Comparison of ENCODE assay signal across 15 mouse cellular contexts in the genomic region with DNA sequence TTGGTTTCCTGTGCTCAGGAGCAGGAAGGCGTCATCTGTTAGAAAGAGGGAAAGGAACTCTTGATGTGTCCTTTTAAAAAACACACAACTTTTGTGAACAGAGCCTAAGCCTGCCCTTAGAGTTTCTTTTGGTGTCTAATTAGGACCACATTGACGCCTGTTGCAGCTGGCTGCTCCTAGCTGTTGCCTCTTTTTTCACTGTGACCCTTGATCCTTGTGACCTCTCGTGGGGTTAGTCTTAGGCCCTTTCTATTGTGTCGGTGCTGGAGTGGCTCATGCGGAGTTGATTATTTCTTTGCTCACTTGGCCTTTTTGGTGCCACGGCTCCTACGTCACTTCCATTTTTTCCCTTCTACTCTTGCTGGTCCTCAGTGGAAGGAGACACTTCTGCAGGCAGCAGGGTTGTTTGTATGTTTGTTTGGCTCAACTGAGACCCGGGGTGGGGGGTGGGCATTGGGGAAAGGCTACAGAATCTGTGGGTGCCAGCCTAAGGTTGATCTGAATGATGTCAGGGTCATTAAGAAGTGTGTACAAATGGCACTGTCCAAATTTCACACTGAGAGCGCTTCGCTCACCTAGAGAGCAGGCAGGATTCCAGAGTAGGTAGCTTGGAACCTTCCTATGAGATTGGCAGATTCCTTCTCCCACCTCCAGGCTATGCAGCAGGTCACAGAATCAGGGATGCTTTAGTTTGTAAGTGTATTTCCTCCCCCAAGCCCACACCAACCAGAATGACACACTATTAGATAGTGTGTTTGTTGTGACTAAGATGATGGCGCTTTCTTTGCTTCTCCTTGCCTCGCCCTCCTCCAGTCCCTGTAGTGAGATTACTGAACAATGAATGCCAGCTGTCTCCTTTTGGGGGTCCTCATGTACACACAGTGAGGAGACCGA. TPM values are rescaled to one million over a fixed set of nuclear protein-coding genes. Genes with fewer than 3 reads are reported as not detected.
DNase-seq lines count a peak whose midpoint lies in the region; ATAC-seq lines count a peak whose summit lies in the region.
"Had no signal": no experiment of that assay in that cellular context is flagged by ENCODE, and none has a peak within 500 bp of the region (broad histone marks: within the 10 kb centered on the region; RNA-seq: fewer than 3 reads in every experiment).

No protein-coding gene starts in this region.

- intact Hi-C loops in left cerebral cortex, postnatal 36 days (cut with DNase I) = no loop called here

- DNase-seq in cerebellum, adult 18-20 months = peak; percentile 39 to 46
- DNase-seq in cerebellum, adult 11 months = no peak
- DNase-seq in hindbrain, embryonic 14.5 days (ENCODE audit: low spot score) = no peak
- DNase-seq in embryo, embryonic 9.5 days (ENCODE audit: extremely low spot score) = peak; percentile 84
- no peak for DNase-seq in thymus, postnatal 25 days
- no peak for DNase-seq in left cerebral cortex, postnatal 36 days (ENCODE audit: low spot score in 2 of 2)
- DNase-seq: adrenal gland, adult 2 months; kidney, adult 9 months had no signal

- H3K9ac ChIP-seq in hindbrain, embryonic 13.5 days = no peak overlapping the region
- H3K9ac ChIP-seq in hindbrain, embryonic 14.5 days = no peak overlapping the region
- no peak overlapping the region for H3K9ac ChIP-seq in limb, embryonic 12.5 days (replicated peaks)
- H3K9ac ChIP-seq: limb, embryonic 13.5 days; neural tube, embryonic 12.5 days had no signal

- H3K4me1 ChIP-seq in hindbrain, embryonic 13.5 days (replicated peaks) = peaks cover 33% of the 10 kb centered on the region
- H3K4me1 ChIP-seq in hindbrain, embryonic 14.5 days (replicated peaks; ENCODE audit: control insufficient read depth, insufficient read depth, low read length) = peaks cover 22% of the 10 kb centered on the region
- peaks cover 52% of the 10 kb centered on the region for H3K4me1 ChIP-seq in limb, embryonic 12.5 days (replicated peaks)
- H3K4me1 ChIP-seq: megakaryocyte, embryonic 14.5 days had no signal

- 36% methylated on average over 13 of the region's 13 CpGs for WGBS in hindbrain, embryonic 13.5 days
- 37% methylated on average over 13 of the region's 13 CpGs for WGBS in hindbrain, embryonic 14.5 days
- WGBS in limb, embryonic 12.5 days = 43% methylated on average over 13 of the region's 13 CpGs

- no peaks in the 10 kb centered on the region for H3K9me3 ChIP-seq in hindbrain, embryonic 13.5 days
- H3K9me3 ChIP-seq in hindbrain, embryonic 14.5 days (ENCODE audit: control insufficient read depth, low read length) = no peaks in the 10 kb centered on the region
- H3K9me3 ChIP-seq in limb, embryonic 12.5 days = no peaks in the 10 kb centered on the region
- H3K9me3 ChIP-seq: limb, embryonic 13.5 days; megakaryocyte, embryonic 14.5 days; neural tube, embryonic 12.5 days had no signal

- no peak overlapping the region for H3K4me3 ChIP-seq in hindbrain, embryonic 13.5 days
- H3K4me3 ChIP-seq in hindbrain, embryonic 14.5 days (replicated peaks; ENCODE audit: low read length) = no peak overlapping the region
- no peak overlapping the region for H3K4me3 ChIP-seq in limb, embryonic 12.5 days (replicated peaks)
- H3K4me3 ChIP-seq: erythroblast, embryonic 14.5 days; limb, embryonic 13.5 days; megakaryocyte, embryonic 14.5 days; neural tube, embryonic 12.5 days had no signal

- H3K27ac ChIP-seq in hindbrain, embryonic 13.5 days = no peak overlapping the region
- H3K27ac ChIP-seq in hindbrain, embryonic 14.5 days = no peak overlapping the region
- H3K27ac ChIP-seq in limb, embryonic 12.5 days = no peak overlapping the region
- H3K27ac ChIP-seq: limb, embryonic 13.5 days; neural tube, embryonic 12.5 days had no signal

- no peak overlapping the region for H3K4me2 ChIP-seq in hindbrain, embryonic 13.5 days
- H3K4me2 ChIP-seq in hindbrain, embryonic 14.5 days (replicated peaks) = no peak overlapping the region
- H3K4me2 ChIP-seq in limb, embryonic 12.5 days = peak overlapping the region; percentile 3; the same call in 1 of the 2 replicates
- H3K4me2 ChIP-seq: limb, embryonic 13.5 days; neural tube, embryonic 12.5 days had no signal

- no peaks in the 10 kb centered on the region for H3K36me3 ChIP-seq in hindbrain, embryonic 13.5 days
- H3K36me3 ChIP-seq in hindbrain, embryonic 14.5 days (replicated peaks; ENCODE audit: control insufficient read depth, insufficient read depth) = no peaks in the 10 kb centered on the region
- H3K36me3 ChIP-seq in limb, embryonic 12.5 days = peaks cover 16% of the 10 kb centered on the region
- H3K36me3 ChIP-seq: neural tube, embryonic 12.5 days had no signal

- ATAC-seq in hindbrain, embryonic 13.5 days (ENCODE audit: low FRiP score) = peak; percentile 12; the same call in 1 of the 2 replicates
- no peak; the same call in 1 of the 2 replicates for ATAC-seq in hindbrain, embryonic 14.5 days (ENCODE audit: low FRiP score)
- no peak for ATAC-seq in limb, embryonic 12.5 days (ENCODE audit: insufficient number of reproducible peaks, insufficient read depth, low FRiP score, low TSS enrichment, low read depth)
- ATAC-seq: Patski had no signal

- no peaks in the 10 kb centered on the region for H3K27me3 ChIP-seq in hindbrain, embryonic 13.5 days
- H3K27me3 ChIP-seq in hindbrain, embryonic 14.5 days (ENCODE audit: control insufficient read depth, insufficient read depth, low read length) = no peaks in the 10 kb centered on the region
- H3K27me3 ChIP-seq in limb, embryonic 12.5 days = no peaks in the 10 kb centered on the region
- H3K27me3 ChIP-seq: limb, embryonic 13.5 days; neural tube, embryonic 12.5 days; Patski had no signal

RNA-seq across cellular contexts. Expression of a gene that starts 22.9 kb away (rescaled TPM):
- polyA plus RNA-seq in hindbrain, embryonic 13.5 days (2015; fragmentation: Nextera tagmentation; extraction: Ambion mirVana) = 5.0 and 7.9 TPM in 2 replicates
- polyA plus RNA-seq in hindbrain, embryonic 14.5 days (2014; fragmentation: Nextera tagmentation; extraction: Ambion mirVana) = 3.1 and 5.0 TPM in 2 replicates
- 19.9 and 25.0 TPM in 2 replicates for polyA plus RNA-seq in limb, embryonic 12.5 days (2016; fragmentation: Nextera tagmentation; extraction: Ambion mirVana)
- 1 to 10 TPM; 8.0 to 9.1 TPM for total RNA-seq in left cerebral cortex, postnatal 36 days (2021)
- polyA plus RNA-seq: erythroblast, embryonic 14.5 days had no signal

Comparison
In these comparisons a context has a peak if more than half of its experiments do, and no peak if none do; other contexts are left out.
1. DNase-seq: peak in cerebellum, adult 18-20 months (2 of 2) and embryo, embryonic 9.5 days (single experiment); none in cerebellum, adult 11 months (single experiment), hindbrain, embryonic 14.5 days (single experiment), thymus, postnatal 25 days (single experiment) and left cerebral cortex, postnatal 36 days (0 of 2).